Mouse (Mus musculus) liver, embryonic 14.5 days (tissue): Measurements from ENCODE around the gene Tead2.

Source experiments
- CTCF ChIP-seq: IDR thresholded peaks from 2 replicates; pipeline ENCODE4 v1.5.1; 2016; ENCODE audit warnings: antibody characterized with exemption, low read depth, control low read depth
- EP300 ChIP-seq: IDR thresholded peaks from 2 replicates; pipeline ENCODE4 v1.6.1; 2016; ENCODE audit warnings: antibody characterized with exemption, low read depth

DNA sequence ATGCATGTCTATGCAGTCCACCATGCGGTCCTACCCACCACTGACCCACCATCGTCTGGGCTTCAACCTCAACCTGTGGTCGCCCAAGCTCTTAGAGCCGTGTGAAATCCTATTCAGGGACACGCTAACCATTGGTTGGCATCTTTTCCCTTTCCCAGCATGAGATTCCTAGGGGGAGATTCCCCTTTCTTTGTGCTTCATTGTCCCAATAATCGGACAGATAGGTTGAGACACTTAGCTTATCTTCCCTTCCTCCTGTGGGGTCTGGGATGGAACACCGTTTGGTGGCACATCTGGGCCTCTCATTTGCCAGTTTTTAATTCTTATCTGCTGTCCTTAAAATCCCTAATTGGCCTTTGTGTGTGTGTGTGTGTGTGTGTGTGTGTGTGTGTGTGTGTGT is 24.6 kb downstream of the Tead2 start:
- no peak for TF ChIP-seq CTCF
- TF ChIP-seq EP300 = no peak
